Mouse (Mus musculus) cerebellum, adult 2 months (tissue): ENCODE data around the gene Hist1h2bh.

Experiments
- CTCF ChIP-seq: fragments of 200-500 bp; IDR thresholded peaks from 2 replicates; pipeline ENCODE4 v1.5.1; 2011; ENCODE audit warnings: low read depth, mild to moderate bottlenecking, control low read depth, low read length, moderate library complexity, borderline replicate concordance; ENCODE audit not compliant: insufficient read depth
- POLR2A ChIP-seq: fragments of 200-500 bp; IDR thresholded peaks from 2 replicates; pipeline ENCODE4 v1.6.1; 2011; ENCODE audit warnings: low read length, control low read depth, borderline replicate concordance; ENCODE audit not compliant: insufficient read depth

GRCm38 (mm10) chr13:23521703-23522102 is 21.5 kb downstream of the Hist1h2bh start:
- TF ChIP-seq CTCF, result no peak
- no peak for TF ChIP-seq POLR2A
